Mouse (Mus musculus) CD4-positive helper T cell, adult 2 months (primary cell): ENCODE measurements around the gene Atp5mpl.

Source experiments
- DNase-seq: peaks from one replicate; pipeline ENCODE4 v3.0.0-alpha.2; 2012; ENCODE audit warnings: low read depth, missing footprints, low spot score

The Atp5mpl gene

GRCm38 (mm10) chr12:111966683-111967173 lies at the start of gene Atp5mpl:
Gene Atp5mpl, minus strand, starts transcription at chr12:111966977.
- DNase-seq = peak; percentile 96

DNA sequence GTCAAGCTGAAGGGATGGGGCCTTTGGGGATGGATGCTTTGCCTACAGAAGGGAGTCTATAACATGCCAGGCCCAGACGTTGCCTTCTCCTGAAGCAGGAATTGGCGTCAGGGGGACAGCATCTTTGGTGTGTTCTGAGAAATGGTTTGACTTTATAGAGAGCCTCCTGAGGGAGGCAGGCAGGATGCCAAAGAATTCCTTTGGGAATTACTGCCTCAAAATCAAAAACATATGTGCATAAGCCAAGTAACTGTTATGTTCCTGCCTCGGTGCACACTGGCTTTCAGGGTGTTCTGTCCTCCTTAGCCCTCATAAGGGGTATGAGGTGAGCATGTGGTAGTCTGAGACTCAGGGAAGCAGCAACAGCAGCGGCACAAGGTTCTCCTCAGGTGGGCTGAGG lies 49.6 kb upstream of the Atp5mpl start:
- DNase-seq = no peak

- DNase-seq = no peak
Measured at GRCm38 (mm10) chr12:112013271-112013801, 46.6 kb upstream of the Atp5mpl start.

DNA sequence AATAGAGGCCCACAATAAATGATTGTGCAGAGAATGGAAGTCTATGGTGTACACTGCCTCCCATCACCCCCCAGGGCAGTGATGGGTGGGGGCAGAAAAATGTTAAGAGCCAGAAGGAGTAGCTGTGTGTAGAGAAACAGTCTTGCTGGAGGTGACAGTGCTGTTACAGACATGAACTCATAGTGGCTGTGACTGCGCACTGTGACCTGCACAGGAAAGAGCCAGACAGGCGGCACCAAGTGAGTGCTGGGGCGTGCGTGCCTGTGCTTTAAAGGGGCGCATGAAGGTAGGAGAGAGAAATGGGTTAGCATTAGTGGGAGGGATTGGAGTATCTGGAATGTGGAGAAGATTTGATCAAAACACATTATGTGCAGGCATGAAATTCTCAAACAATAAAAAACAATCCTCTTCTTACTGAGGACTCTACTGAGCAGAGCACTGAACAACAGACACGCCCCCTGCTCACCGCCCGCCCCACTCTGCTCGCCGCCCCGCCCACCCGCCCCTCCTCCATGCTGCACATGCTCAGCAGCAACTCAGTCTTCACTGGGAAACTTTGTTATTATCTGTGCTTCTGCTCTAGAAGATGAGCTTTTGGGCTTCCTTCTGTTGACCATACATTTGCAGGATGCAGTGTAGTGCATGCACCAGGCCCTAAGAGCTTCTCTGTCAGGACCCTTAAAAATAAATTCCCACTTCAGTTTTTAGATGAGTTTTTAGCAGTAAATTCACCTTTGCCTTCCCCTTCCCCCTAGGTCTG lies 45.9 kb upstream of the Atp5mpl start:
- DNase-seq = no peak

- DNase-seq = peak; percentile 34
Measured at GRCm38 (mm10) chr12:112001223-112001622, 34.4 kb upstream of the Atp5mpl start.

- DNase-seq = no peak
Measured at GRCm38 (mm10) chr12:111999735-112000134, 33.0 kb upstream of the Atp5mpl start.

DNA sequence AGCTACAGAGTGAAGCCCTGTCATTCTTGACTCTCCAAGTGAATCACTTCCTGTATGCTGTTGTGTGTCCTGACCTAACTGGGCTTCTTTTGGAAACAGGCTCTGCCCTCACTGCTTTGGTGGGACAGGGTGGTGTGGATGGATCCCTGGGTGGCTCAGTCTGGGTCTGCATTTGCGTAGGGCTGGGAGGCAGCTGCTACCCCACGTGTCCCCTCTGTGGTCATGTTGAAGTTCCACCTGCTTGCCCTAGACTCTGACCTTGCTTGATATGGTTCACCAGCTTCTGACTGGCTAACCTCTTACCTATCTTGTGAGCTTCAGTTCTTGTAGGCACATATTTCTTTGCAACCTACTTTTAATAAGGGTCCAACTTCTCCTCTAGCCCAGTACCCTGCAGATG lies 28.4 kb upstream of the Atp5mpl start:
- no peak for DNase-seq

DNA sequence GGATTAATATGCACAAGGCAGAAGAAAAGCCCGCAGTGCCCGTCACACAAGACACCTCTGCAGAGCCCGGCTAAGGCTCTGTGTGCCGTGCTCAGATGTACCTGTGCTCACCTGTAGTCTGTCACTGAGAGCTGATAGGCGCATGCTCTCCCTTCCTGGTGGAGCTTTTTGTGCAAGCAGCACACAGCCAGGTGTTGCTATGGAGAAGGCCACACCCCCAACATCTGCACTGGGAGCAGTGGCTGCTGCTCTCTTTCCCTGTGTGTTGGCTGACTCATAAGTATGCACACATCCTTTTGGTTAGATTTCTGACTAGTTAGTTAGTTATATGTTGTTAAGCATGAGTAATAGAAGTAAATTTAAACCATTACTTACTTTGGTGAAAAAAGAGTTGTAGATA lies 25.8 kb upstream of the Atp5mpl start:
- no peak for DNase-seq

DNA sequence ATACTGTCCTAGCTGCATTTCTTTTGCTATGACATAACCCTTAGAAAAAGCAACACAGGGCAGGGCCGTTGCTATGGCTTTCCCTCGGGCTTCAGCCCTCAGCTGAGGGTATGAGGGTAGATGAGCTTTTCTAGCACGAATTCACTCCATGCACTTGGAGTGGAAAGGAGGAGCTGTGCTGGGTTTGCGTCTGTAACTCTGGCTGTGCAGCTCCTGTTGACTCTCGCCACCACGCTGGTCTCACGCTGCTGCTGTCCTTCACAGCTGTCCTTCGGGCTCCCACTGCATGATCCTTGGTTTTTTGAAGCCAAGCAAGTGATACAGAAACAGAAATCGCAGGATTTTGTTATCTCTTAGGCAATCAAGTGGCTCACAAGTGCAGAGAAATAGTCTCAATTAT lies 20.0 kb upstream of the Atp5mpl start:
- DNase-seq = no peak

DNA sequence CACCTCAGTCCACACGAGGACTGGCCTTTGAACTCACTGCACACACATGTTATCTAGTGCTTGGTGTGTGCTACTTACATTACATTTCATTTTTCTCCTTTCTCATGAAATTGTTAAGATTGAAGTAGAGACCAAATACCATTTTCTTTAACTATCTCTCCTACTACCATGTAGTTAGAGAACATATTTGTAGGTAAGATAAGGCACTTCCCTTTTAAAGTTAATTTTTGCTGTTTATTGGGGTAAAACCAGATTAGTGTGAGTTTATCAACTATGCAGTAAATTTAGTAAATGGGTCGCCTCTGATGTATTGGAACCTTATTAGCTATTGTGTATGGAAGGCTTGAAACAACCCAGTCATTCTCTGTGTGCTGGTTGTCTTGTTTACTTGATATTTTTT lies 16.4 kb upstream of the Atp5mpl start:
- DNase-seq = no peak

DNA sequence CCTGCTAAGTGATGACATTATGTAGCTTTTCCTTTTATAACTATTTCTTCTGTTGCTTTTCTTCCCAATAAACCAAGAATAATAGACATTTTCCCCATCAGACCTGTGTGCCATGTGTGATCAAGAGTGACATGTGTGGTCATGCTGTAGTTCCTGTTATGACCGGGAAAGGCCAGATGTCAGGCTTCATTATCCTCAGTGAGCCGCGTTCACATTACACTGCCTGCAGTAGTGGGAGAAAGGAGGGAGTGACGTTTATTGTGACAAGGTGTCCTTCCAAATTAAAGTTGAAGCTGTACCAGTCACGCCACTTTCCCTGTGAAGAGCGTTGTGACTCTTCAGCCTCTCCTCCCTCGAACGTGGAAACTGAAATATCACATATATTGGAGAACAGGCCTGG lies 15.1 kb upstream of the Atp5mpl start:
- no peak for DNase-seq

DNA sequence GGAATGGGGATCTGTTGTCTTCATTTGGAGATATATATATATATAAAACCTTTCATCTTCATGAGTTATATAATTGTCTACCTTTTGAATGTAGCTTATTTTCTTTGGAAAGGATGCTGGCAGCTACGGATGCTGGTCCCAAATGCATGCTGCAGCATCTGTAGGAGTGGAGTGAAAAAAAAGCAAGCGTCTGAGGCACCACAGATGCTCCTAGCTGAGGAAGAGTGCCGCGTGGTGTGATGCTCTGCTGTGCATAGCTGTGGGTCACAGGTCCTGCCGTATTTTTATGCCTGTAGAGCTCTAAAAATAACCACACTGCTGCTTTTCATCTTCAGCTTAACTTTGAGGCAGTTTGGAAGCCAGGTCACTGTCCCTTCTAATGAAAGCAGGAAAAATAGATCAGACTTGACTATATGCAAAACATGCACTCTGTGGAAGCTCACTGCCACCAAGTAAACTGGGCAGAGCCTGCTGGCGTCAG lies 14.2 kb upstream of the Atp5mpl start, which contains the start of gene Rd3l:
Gene Rd3l (minus strand): TSS at position 431 of the 481 bp plus-strand sequence.
- no peak for DNase-seq

GRCm38 (mm10) chr12:111978274-111978673 lies 11.5 kb upstream of the Atp5mpl start:
- DNase-seq = no peak

DNA sequence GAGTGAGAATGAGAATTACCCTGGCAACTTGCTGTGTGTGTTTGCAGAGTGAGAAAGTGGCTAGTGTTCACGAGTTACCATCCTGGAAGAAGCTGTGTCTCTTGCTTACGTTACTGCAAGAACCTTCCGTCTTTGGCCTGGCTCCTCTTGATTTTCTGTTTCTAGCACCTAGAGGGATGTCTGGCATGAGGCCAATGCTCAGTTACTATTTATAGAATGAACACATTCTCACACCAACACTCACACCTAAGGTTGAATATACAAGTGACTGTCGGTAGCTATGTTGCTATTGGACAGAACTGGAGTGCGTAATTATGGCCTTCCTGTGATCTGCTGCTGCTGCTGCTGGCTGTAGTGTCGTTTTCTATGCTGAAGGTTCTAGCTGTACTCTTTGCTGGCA lies 10.4 kb upstream of the Atp5mpl start:
- no peak for DNase-seq

DNA sequence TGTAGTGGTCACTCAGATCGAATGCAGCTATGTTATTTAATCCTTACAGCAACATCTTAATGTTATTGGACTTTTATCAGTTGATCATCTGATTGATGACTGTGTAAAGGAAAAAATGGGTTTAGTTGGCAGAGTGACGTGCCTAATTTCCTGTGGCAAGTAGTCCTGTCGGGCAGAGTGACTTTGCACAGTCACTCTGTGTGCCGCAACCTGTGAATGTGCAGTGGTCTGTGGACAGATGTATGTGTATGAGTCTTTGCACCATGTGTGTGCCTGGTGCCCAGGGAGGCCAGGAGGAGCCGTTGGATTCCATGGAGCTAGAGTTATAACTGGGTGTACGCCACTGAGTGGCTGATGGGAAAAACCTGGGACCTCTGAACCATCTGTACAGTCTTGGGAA lies 7.8 kb upstream of the Atp5mpl start:
- no peak for DNase-seq

- no peak for DNase-seq
Measured at GRCm38 (mm10) chr12:111972504-111972903, 5.7 kb upstream of the Atp5mpl start.

GRCm38 (mm10) chr12:111971231-111971686 lies 4.5 kb upstream of the Atp5mpl start, which contains the start of gene Tdrd9:
Gene Tdrd9, plus strand, starts transcription at chr12:111971559.
- no peak for DNase-seq

DNA sequence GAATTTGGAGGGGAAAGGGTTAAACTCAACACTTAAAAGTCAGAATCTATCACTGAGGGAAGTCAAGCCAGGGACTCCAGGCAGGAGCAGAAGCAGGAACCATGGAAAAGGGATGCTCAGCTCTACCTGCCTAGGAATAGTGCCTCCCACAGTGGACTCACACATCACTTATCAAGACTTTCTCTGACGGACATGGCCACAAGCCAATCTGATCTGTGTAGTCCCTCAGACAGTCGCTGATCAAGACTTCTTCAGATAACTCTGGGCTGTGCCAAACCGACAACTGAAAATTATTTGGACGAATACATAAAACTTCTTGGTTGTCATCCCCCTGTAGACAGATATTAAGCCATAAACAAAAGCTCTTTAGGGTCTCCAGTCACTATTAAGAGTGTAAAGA lies 3.3 kb upstream of the Atp5mpl start:
- DNase-seq = no peak

DNA sequence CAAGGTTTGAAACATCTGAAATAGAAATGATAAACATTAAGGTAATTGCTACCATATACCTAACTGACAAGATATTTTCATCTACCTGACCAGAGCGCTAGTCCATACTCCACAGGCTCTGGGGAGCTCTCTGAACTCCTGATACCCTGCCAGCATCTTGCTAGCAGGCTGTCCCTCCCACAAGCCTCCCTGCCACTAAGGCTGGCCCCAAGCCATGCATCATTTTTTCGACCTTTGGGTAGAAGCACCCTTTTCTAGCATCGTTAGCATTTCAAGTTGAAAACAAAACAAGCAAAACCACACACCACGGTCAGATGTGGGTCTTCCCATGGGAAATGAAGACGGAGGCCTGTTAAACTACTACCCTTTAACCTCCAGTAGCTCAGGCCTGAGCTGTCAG lies 3.4 kb downstream of the Atp5mpl start:
- no peak for DNase-seq

- peak; percentile 65 for DNase-seq
Measured at GRCm38 (mm10) chr12:111958101-111958865, 8.5 kb downstream of the Atp5mpl start.

GRCm38 (mm10) chr12:111956173-111956572 lies 10.6 kb downstream of the Atp5mpl start:
- no peak for DNase-seq

DNA sequence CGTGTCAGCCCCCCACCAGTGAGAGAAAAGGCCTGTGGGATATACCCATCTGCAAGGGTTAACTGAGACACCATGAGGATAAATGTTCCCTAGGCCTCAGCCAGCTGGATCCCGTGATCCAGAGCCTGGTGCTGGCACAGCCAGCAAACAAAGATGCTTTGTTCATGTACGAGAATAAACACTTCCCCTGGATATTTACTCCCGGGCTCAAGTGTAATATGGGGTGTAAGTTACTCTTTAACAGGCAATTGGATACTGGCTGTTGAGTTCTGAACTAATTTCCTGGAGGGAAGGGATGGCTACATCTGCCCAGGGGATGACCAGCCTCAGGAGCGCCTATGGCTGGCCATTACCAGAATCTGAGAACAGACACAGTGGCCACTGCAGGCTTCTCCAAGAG lies 15.1 kb downstream of the Atp5mpl start:
- no peak for DNase-seq
